Mouse (Mus musculus) hematopoietic stem cell, adult 5-6 weeks (primary cell): Measurements from ENCODE around the gene Gm42791. TPM values are rescaled to one million over a fixed set of nuclear protein-coding genes. Genes with fewer than 3 reads are reported as not detected.
A peak's percentile ranks its signal among the peaks of the same experiment; 100 is the strongest.

Experiments
- ATAC-seq, 2 experiments: fragments of 125-278 bp in 1 of 2; replicated peaks in 1 of 2; 2 replicates each; pipeline ENCODE4 v1.8.0; 2016 to 2017; ENCODE audit warnings: inconsistent platforms in 2 of 2, mild to moderate bottlenecking in 2 of 2, moderate number of reproducible peaks in 2 of 2, low read depth in 1 of 2, moderate TSS enrichment in 1 of 2; ENCODE audit not compliant: low FRiP score in 2 of 2, poor library complexity in 2 of 2, severe bottlenecking in 2 of 2, insufficient read depth in 1 of 2, low TSS enrichment in 1 of 2
- total RNA-seq: library from RNA; stranded (forward); fragments of 172-1452, 232-1000 nt; gene quantifications from 2 replicates; pipeline ENCODE4 v1.2.3, GENCODE M21; 2017

The Gm42791 gene
- total RNA-seq, 1 experiment from 2014 or later, result 0.30 TPM

DNA sequence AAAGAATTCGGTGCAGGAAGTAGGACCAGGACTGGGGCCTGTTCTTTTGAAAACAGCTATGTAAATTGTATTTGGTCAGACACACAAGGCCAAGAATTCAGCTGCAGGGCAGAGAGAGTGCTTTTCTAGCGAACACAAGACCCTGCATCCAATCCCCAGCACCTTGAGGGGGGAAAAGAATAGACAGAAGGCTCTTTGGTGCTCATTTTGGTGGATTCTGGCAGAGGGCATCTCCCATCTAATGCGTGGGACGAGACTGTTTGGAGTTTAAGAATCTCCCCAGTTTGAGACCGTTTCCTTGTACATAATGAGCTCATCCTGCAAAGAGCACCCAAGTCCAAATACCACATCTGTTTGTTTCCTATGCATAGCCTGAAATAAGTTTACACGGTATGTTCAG is 28.6 kb downstream of the Gm42791 start:
- no peak for ATAC-seq

DNA sequence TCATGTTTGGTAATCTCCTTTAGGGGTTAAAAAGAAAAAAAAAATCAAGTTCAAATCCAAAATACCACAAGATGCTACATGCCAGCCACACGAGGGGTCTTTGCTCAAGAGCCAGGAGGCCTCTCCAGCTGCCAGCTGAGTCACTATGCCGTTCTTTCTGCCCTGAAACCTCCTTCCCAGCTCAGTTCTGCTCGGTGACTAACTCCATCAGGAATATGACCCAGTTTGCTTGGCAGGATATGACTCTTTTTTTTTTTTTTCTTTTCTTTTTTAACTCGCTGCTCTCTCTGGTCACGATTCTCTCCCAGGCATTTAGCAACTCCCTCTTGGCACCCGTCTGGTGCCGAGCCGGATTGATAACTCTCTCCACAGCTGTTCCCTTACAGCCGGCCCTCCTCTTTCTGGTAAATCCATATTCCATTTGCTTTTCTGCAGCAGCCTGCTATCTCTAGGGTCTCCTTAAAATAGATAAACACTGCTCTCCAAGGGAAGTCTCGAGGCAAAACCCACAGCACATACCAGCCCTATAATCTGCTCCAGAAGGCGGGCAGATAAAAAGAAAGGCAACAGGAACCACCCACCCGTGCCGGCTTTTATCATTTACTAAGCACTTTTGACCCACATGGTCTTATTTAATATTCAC is 29.1 kb downstream of the Gm42791 start:
- ATAC-seq, result peak in 1 of 2 experiments; percentile 25; a peak in 1 of 4 replicates

- no peak for ATAC-seq
These were observed 29.8 kb downstream of the Gm42791 start for GRCm38 (mm10) chr5:148965089-148965591.

- no peak for ATAC-seq
These were observed 30.7 kb downstream of the Gm42791 start for GRCm38 (mm10) chr5:148964251-148964650.

DNA sequence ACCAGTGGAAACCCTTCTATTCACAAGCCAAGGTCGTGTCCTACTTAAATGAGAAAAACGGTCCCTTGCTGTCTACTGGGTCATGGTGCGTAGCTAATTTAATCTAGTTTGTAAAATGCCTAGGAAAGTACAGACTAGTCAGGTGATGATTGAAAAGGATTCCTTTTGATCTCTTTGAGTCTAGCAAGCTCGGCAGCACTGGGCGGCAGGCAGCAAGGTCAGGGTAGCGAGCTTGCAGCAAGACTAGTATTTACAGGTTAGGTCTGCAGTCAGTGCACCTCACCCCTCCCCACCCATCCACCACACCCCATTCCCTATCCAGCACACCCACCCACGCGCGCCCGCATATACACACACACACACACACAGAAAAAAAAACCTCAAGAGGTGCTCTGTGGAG is 34.7 kb downstream of the Gm42791 start:
- ATAC-seq, result no peak

DNA sequence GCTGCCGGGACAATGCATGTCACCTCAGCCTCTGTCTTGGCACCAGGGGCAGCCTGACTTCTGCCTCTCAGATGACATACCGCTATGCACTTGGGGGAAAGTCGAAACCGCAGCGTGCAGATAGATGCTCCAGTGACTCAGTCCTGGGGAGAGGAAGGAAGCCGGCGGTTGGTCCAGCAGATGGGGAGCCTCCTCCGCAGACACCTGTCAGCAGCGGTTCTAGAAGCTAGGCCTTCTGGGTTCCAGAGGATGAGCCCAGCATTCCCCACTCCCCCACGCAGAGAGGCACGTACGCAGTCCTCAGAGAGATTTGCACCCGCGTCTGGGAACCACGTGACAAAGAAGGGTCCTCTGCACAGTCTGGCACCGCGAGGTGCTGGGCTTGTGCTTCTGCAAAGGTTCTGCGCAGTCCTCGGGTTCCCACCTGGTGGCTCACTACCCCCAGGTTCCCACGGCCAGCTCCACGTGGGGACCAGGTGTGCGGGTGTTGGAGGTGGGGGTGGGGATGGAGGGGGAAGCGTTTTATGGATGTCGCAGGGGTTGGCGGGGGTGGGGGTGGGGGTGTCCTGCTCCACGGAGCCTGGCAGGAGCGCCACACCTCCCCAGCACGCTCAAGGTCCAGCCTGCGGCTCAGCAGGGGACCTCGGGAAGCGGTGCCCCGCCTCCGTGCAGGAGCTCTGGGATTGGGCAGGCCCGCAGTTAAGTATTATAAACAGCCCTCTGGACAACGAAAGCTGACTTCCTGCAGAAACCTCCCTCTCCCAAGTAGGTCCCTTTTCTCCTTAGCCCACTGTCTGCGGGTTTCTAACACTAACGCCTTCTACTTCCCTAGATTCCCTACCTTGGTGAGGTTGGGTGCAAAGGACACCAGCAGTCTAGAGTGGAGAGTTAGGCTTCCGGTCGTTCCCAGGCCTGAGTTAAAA is 35.6 kb downstream of the Gm42791 start:
- peak; percentile 86 to 89 for ATAC-seq

- ATAC-seq, result no peak
These were observed 36.6 kb downstream of the Gm42791 start for GRCm38 (mm10) chr5:148958355-148958754.

DNA sequence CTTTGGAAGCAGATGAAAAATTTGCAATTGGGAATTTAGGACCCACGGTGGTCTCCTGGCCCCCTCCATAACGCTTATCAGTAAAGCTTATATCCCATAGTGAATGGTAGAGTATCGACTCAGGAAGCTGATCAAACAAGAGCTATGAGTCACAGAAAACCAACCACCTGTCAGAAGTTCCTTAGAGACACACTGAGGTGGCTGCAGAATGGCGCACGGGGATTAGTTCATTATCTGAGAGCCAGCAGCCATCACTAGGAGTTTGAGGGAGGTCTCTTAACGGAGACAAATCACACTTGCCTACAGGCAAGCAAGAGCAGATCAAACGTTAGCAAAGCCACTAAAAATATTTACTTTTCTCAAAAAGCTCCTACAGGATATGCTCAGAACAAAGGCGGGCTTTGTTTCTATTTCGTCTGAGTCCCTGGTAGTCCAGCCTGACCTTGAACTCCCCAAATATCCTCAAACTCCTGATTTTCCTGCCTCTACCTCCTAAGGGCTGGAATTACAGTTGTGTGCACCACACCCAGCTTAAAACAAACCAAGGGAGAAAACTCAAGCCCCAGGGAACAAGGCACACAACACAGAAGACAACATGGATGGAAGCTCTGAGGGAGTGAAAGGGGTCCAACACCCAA is 37.9 kb downstream of the Gm42791 start:
- no peak for ATAC-seq

GRCm38 (mm10) chr5:148956091-148956490 is 38.9 kb downstream of the Gm42791 start:
- ATAC-seq, result no peak

- no peak for ATAC-seq
These were observed 39.4 kb downstream of the Gm42791 start for GRCm38 (mm10) chr5:148955575-148955974.

GRCm38 (mm10) chr5:148954314-148955060 is 40.5 kb downstream of the Gm42791 start:
- peak; percentile 37 to 44; a peak in 2 of 4 replicates for ATAC-seq

DNA sequence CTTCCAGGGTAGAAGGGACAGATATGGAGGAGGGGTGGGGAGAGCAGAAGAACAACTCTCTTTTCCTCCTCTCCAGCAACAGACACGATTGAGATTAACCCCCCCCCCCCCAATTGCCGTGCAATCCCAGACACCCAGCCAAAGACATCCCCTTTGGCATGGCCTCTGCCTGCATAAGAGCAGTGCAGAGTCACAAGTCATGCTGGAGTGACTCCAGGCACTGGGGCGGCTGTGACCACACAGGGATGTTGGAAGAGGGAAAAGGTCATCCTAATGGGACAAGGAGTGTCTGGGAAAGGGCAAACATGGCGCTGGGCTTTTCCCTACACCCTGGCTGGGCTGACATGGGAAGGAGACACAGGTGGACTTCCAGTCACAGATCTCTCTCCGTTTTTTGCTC is 41.8 kb downstream of the Gm42791 start:
- ATAC-seq, result no peak

DNA sequence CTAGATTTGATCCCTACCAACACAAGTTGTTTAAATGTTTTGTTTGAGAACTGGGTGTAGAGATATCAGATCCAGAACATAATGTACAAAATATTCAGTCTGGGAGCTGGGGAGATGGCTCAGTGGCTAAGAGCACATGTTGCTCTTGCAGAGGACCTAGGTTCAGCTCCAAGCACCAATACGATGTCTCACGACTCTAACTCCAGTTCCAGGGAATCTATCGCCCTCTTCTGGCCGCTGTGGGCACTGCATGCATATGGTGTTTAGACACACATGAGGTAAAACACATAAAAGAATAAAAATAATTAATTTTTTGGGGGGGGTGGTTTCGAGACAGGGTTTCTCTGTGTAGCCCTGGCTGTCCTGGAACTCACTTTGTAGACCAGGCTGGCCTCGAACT is 42.5 kb downstream of the Gm42791 start:
- no peak for ATAC-seq

GRCm38 (mm10) chr5:148951360-148951759 is 43.6 kb downstream of the Gm42791 start:
- no peak for ATAC-seq

DNA sequence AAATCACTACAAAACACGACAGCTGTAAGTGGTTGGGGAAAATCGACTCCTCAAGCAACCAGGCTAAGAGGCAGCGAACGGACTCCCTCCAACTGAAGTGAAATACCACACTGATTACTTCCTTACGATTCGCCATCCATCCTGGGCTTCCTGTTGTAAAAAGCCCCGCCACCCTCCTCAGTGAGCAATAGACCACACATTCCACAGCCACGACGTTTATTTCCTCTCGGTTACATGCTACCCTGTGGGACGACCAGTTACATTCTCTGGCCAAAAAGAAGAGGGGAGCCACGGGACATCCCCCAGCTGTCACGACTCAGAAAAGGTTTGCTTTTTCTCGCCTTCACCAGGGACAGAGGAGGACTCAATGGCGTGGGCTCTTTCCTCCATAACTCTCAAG is 44.9 kb downstream of the Gm42791 start:
- peak; percentile 85 to 86 for ATAC-seq

- ATAC-seq, result no peak
These were observed 46.4 kb downstream of the Gm42791 start for GRCm38 (mm10) chr5:148948577-148948976.

- no peak for ATAC-seq
These were observed 47.5 kb downstream of the Gm42791 start for GRCm38 (mm10) chr5:148947412-148947811.
